Mouse (Mus musculus): ENCODE measurements at regions not wholly inside any gene's neighbourhood (a gene's known extent, or its start where the extent isn't known, plus 50 kb on each side); places are given as distances from the start of the nearest gene placed in this dataset.
A peak's percentile ranks its signal among the peaks of the same experiment; 100 is the strongest.

DNA sequence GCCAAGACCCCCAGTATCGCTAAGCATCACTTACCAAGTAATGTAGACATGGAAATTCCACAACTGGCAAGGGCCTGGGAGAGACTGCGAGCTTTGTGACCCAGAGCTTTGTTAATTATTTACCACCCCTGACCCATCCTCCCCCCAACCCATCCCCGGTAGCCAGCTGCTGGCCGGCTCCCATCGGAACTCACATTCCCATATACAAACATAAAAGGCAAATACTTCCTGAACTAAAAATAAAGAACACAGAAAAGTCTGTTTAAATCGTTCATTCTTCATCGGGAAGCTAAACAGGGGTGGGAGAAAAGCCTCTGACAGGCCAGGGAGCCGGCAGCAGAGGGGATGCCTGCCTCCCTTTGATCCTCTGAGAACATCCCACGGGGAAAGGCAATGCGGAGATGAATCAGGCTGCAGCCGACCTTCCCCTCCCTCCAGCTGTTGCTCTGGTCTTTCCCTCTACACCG is 163.7 kb downstream of the Cand1 start:
- Histone ChIP-seq H3K4me1 (ENCODE audit: control insufficient read depth, insufficient read depth, low read length) (no peaks in the 10 kb centered on the region), H3K4me3 (ENCODE audit: insufficient read depth, low read length) (no peak overlapping the region), H3K27ac (ENCODE audit: insufficient read depth, low read length) (no peak overlapping the region)
- no peak for TF ChIP-seq CTCF (IDR thresholded peaks at IDR 0.05; ENCODE audit: extremely low read depth, insufficient read depth, low read length)
- TF ChIP-seq POLR2A (IDR thresholded peaks at IDR 0.05; ENCODE audit: extremely low read depth, insufficient read depth, low read length): no peak

DNA sequence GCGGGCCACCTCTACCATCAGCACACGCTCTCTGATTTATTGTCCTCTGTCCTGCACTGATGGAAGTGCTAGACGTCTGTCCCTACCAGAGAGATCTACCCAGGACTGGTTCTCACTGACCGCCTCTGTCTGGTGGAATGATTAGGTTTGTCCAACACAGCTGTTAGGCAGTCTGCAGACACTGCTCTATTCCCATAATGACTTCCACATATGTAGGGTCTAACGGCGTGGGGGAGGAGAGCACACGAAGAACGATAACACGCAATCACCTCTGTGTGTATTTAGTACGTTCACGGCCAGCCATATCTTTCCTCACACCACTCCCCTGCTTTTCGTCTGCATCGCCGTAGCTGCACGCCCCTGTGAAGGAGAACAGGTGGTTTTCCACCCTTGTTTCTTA is 165.0 kb downstream of the Cand1 start:
- Histone ChIP-seq H3K4me1 (ENCODE audit: control insufficient read depth, insufficient read depth, low read length) (no peaks in the 10 kb centered on the region), H3K4me3 (ENCODE audit: insufficient read depth, low read length) (no peak overlapping the region), H3K27ac (ENCODE audit: insufficient read depth, low read length) (no peak overlapping the region)
- TF ChIP-seq CTCF (IDR thresholded peaks at IDR 0.05; ENCODE audit: extremely low read depth, insufficient read depth, low read length) (no peak), POLR2A (IDR thresholded peaks at IDR 0.05; ENCODE audit: extremely low read depth, insufficient read depth, low read length) (no peak)

DNA sequence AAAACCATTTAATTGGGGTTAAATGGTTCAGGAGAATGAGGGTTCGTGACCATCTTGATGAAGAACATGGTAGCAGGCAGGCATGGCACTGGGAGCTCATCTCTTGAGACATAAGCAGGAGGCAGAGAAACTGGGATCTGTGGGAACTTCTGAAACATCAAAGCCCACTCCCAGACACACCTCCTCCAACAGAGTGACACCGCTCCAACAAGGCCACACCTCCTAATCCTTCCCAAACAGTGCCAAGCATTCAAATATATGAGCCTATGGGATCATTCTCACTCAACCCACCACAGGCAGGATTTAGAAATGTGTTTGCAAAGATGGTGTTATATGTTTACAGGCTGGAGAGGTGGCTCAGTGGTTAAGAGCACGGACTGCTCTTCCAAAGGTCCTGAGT is 165.9 kb downstream of the Cand1 start:
- no peak overlapping the region for H3K4me3 ChIP-seq (ENCODE audit: insufficient read depth, low read length)
- H3K4me1 ChIP-seq (ENCODE audit: control insufficient read depth, insufficient read depth, low read length): no peaks in the 10 kb centered on the region
- no peak for TF ChIP-seq CTCF (IDR thresholded peaks at IDR 0.05; ENCODE audit: extremely low read depth, insufficient read depth, low read length)
- TF ChIP-seq POLR2A (IDR thresholded peaks at IDR 0.05; ENCODE audit: extremely low read depth, insufficient read depth, low read length): no peak
- no peak overlapping the region for H3K27ac ChIP-seq (ENCODE audit: insufficient read depth, low read length)

DNA sequence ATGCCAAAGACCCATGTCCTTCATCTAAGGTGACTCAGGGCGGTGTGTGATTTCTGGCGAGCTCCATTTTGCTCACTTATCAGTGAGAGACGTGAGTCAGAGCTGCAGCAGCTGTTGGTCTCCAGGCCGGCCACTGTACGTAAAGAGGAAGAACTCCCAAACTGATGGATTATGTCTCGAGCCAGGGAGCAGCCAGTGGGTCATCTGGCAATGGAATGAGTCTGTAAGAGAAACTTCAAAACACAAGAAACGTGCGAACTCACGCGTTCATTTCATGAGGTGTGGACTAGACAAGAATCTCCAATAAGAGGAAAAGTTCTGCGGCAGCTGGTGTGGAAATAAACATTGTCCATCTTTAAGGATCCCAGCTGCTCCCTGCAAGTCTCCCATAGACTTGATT is 170.4 kb downstream of the Cand1 start:
- TF ChIP-seq CTCF (IDR thresholded peaks at IDR 0.05; ENCODE audit: extremely low read depth, insufficient read depth, low read length) (no peak), POLR2A (IDR thresholded peaks at IDR 0.05; ENCODE audit: extremely low read depth, insufficient read depth, low read length) (no peak)
- Histone ChIP-seq H3K4me3 (ENCODE audit: insufficient read depth, low read length) (no peak overlapping the region), H3K27ac (ENCODE audit: insufficient read depth, low read length) (no peak overlapping the region), H3K4me1 (ENCODE audit: control insufficient read depth, insufficient read depth, low read length) (no peaks in the 10 kb centered on the region)

DNA sequence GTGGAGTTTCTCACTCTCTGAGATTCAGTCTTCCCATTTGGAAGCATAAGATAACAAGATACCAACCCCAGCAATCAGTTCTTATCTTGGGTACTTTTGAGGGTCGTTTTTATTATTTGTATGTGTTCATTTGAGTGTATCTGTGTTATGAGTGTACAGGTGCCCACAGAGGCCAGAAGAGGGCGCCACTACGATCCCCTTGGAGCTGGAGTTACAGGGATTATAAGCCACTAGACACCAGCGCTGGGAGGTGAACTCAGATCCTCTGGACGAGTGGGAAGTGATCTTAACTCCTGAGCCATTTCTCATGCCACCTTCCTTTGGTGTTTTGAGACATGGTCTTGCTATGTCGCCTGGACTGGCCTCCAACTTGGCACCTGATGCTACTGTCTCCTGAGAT is 172.0 kb downstream of the Cand1 start:
- H3K4me1 ChIP-seq (ENCODE audit: control insufficient read depth, insufficient read depth, low read length): no peaks in the 10 kb centered on the region
- TF ChIP-seq POLR2A (IDR thresholded peaks at IDR 0.05; ENCODE audit: extremely low read depth, insufficient read depth, low read length) (no peak), CTCF (IDR thresholded peaks at IDR 0.05; ENCODE audit: extremely low read depth, insufficient read depth, low read length) (no peak)
- H3K27ac ChIP-seq (ENCODE audit: insufficient read depth, low read length): no peak overlapping the region
- no peak overlapping the region for H3K4me3 ChIP-seq (ENCODE audit: insufficient read depth, low read length)

DNA sequence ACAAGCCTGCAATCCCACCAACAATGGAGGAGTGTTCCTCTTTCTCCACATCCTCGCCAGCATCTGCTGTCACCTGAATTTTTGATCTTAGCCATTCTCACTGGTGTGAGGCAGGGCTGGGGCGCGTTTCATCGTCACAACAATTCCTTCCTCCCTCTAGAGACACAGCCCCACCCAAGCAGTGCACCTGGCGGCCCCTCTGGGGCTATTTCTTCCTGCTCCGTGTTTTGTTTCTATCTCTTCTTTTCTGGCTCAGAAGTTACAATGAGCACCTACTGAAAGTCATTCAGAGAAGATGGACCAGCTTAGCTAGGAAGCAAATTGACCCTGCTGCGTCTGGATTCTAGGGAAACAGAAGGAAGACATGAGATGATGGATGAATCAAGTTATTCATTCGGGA is 172.5 kb downstream of the Cand1 start:
- TF ChIP-seq CTCF (IDR thresholded peaks at IDR 0.05; ENCODE audit: extremely low read depth, insufficient read depth, low read length) (no peak), POLR2A (IDR thresholded peaks at IDR 0.05; ENCODE audit: extremely low read depth, insufficient read depth, low read length) (no peak)
- Histone ChIP-seq H3K4me3 (ENCODE audit: insufficient read depth, low read length) (no peak overlapping the region), H3K27ac (ENCODE audit: insufficient read depth, low read length) (no peak overlapping the region), H3K4me1 (ENCODE audit: control insufficient read depth, insufficient read depth, low read length) (peaks cover 2% of the 10 kb centered on the region; the same call in 1 of the 2 replicates)

DNA sequence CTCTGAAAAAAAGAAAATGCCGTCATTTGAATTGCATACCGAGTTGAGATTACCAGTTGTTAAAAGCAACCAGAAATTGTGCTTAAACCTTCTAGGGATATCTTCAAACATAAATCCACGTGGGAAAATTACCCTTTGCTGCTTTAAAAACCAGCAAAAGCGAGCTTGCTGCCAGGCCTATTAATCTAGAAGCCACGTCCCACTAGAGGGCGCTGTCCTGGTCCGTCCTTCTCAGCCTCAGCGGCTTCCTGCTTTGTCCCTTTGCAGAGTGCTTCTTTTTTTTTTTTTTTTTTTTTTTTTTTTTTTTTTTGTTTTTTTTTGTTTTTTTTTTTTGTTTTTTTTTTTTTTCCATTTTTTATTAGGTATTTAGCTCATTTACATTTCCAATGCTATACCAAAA is 173.9 kb downstream of the Cand1 start:
- Histone ChIP-seq H3K4me1 (ENCODE audit: control insufficient read depth, insufficient read depth, low read length) (peaks cover 2% of the 10 kb centered on the region; the same call in 1 of the 2 replicates), H3K4me3 (ENCODE audit: insufficient read depth, low read length) (no peak overlapping the region), H3K27ac (ENCODE audit: insufficient read depth, low read length) (no peak overlapping the region)
- TF ChIP-seq POLR2A (IDR thresholded peaks at IDR 0.05; ENCODE audit: extremely low read depth, insufficient read depth, low read length): no peak
- peak; percentile 79 for TF ChIP-seq CTCF (IDR thresholded peaks at IDR 0.05; ENCODE audit: extremely low read depth, insufficient read depth, low read length)

DNA sequence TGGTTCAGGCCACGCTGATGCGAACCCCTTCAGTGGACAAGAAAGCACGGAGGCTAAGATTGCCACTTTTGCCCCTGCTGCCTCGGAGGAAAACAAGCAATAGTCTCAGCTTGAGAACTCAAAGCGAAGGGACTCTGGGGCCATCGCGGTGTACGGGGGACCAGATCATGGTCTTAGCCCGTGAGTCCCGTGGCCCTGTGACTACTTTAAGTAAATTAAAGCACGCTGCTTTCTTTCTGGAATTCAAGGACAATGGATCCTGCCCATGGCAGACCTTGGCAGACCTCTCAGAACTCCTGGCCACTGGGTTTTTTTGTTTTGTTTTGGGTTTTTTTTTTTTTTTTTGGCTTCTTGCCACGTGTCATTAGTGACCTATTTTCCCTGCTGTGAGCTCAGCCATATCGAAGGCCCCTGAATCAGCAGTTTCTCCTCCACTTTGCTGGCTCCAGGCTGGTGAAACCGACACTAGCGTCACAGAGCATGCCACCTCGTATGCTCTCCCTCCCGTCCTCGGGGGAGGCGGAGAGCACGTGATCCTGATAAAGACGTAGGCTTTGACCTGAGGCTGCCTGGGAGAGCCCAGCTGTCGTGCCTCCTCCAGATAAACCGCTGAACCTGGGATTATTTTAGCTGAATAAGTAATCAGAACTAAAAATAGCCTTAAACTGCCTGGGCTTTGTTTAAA is 174.6 kb downstream of the Cand1 start:
- TF ChIP-seq POLR2A (IDR thresholded peaks at IDR 0.05; ENCODE audit: extremely low read depth, insufficient read depth, low read length) (no peak), CTCF (IDR thresholded peaks at IDR 0.05; ENCODE audit: extremely low read depth, insufficient read depth, low read length) (no peak)
- Histone ChIP-seq H3K4me1 (ENCODE audit: control insufficient read depth, insufficient read depth, low read length) (peaks cover 2% of the 10 kb centered on the region; the same call in 1 of the 2 replicates), H3K4me3 (ENCODE audit: insufficient read depth, low read length) (no peak overlapping the region), H3K27ac (ENCODE audit: insufficient read depth, low read length) (no peak overlapping the region)

DNA sequence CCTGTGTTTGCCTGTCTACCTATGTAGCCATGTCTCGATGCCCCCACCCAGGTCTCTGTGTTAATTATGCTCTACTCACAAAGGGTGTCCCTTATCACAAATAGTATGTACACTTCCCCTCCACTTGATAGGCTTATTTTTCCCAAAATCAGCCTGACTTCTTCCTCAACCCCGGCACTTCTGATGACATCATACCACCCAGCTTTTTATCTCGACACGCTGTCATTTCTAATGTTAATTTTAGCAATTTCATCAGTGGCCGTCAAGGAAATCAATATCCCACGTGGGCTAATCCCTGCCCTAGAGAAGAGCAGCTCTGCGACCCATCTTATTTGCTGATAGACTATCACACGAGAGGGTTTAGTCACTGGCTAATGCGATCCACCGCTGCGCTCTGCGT is 175.6 kb downstream of the Cand1 start:
- peaks cover 2% of the 10 kb centered on the region; the same call in 1 of the 2 replicates for H3K4me1 ChIP-seq (ENCODE audit: control insufficient read depth, insufficient read depth, low read length)
- no peak overlapping the region for H3K27ac ChIP-seq (ENCODE audit: insufficient read depth, low read length)
- no peak overlapping the region for H3K4me3 ChIP-seq (ENCODE audit: insufficient read depth, low read length)
- no peak for TF ChIP-seq CTCF (IDR thresholded peaks at IDR 0.05; ENCODE audit: extremely low read depth, insufficient read depth, low read length)
- TF ChIP-seq POLR2A (IDR thresholded peaks at IDR 0.05; ENCODE audit: extremely low read depth, insufficient read depth, low read length): no peak

DNA sequence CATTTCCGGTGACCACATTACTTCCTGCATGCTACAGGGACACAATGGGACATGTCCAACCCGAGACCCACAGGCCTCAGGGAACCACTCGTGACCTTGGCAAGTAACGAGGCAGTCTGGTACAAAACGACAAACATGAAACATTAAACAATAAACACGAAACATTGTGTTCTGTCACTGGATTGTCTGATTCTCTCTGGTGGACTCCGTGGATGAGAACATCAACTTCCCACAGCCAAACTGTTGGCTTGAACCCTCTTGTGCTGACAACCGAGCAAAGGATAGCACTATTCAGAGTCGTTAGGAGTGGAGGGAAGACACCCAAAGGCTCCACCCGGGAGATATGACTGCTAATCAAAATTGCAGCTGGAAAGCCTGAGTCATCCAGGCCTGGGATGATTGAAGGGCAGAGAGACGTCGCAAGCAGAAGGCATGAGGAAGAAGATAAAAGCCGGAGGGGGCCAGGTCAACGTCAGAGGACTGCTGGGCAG is 176.6 kb downstream of the Cand1 start:
- TF ChIP-seq POLR2A (IDR thresholded peaks at IDR 0.05; ENCODE audit: extremely low read depth, insufficient read depth, low read length): no peak
- TF ChIP-seq CTCF (IDR thresholded peaks at IDR 0.05; ENCODE audit: extremely low read depth, insufficient read depth, low read length): no peak
- H3K4me3 ChIP-seq (ENCODE audit: insufficient read depth, low read length): no peak overlapping the region
- no peak overlapping the region for H3K27ac ChIP-seq (ENCODE audit: insufficient read depth, low read length)
- peaks cover 2% of the 10 kb centered on the region; the same call in 1 of the 2 replicates for H3K4me1 ChIP-seq (ENCODE audit: control insufficient read depth, insufficient read depth, low read length)
